Mouse (Mus musculus) G1E-ER4 (cell line): ENCODE results near the gene Ccdc87. TPM values are rescaled to one million over a fixed set of nuclear protein-coding genes. Genes with fewer than 3 reads are reported as not detected.

Source experiments
- GATA1 ChIP-seq: IDR thresholded peaks from one replicate; pipeline ENCODE4 v1.8.0; 2012; ENCODE audit warnings: low read length, inconsistent platforms
- polyA plus RNA-seq: library from polyadenylated mRNA; stranded (reverse); fragments of >175 nt; gene quantifications from 2 replicates; pipeline ENCODE4 v1.2.3, GENCODE M21; 2012

The Ccdc87 gene
- 0.02 TPM in 1 of 2 replicates, not detected in the other for polyA plus RNA-seq

GRCm38 (mm10) chr19:4839149-4839548, at the start of gene Ccdc87, which contains the start of gene Ccs:
Gene Ccdc87, plus strand, starts transcription at chr19:4839366.
Gene Ccs, minus strand, starts transcription at chr19:4839332.
- TF ChIP-seq GATA1 = no peak

- no peak for TF ChIP-seq GATA1
Observed at GRCm38 (mm10) chr19:4793281-4793830, 45.8 kb upstream of the Ccdc87 start.

- TF ChIP-seq GATA1 = no peak
Observed at GRCm38 (mm10) chr19:4793831-4794422, 45.2 kb upstream of the Ccdc87 start, which contains the start of gene Rbm4. Gene Rbm4, minus strand, starts transcription at chr19:4793901.

- TF ChIP-seq GATA1 = no peak
Observed at GRCm38 (mm10) chr19:4795929-4796328, 43.2 kb upstream of the Ccdc87 start.

GRCm38 (mm10) chr19:4797846-4798245, 41.3 kb upstream of the Ccdc87 start:
- TF ChIP-seq GATA1 = no peak

- no peak for TF ChIP-seq GATA1
Observed at GRCm38 (mm10) chr19:4799083-4799482, 40.1 kb upstream of the Ccdc87 start.

- TF ChIP-seq GATA1 = no peak
Observed at GRCm38 (mm10) chr19:4802691-4803091, 36.5 kb upstream of the Ccdc87 start.

- TF ChIP-seq GATA1 = no peak
Observed at GRCm38 (mm10) chr19:4803283-4803682, 35.9 kb upstream of the Ccdc87 start.

GRCm38 (mm10) chr19:4810309-4810708, 28.9 kb upstream of the Ccdc87 start:
- no peak for TF ChIP-seq GATA1

- no peak for TF ChIP-seq GATA1
Observed at GRCm38 (mm10) chr19:4810746-4811062, 28.5 kb upstream of the Ccdc87 start.

GRCm38 (mm10) chr19:4811063-4811908, 27.9 kb upstream of the Ccdc87 start, which contains the start of the genes Gm21992 and Rbm14:
Gene Gm21992, minus strand, starts transcription at chr19:4811612.
Gene Rbm14, minus strand, starts transcription at chr19:4811634.
- no peak for TF ChIP-seq GATA1

GRCm38 (mm10) chr19:4811909-4812242, 27.3 kb upstream of the Ccdc87 start:
- no peak for TF ChIP-seq GATA1

- TF ChIP-seq GATA1 = no peak
Observed at GRCm38 (mm10) chr19:4813015-4813414, 26.2 kb upstream of the Ccdc87 start.

GRCm38 (mm10) chr19:4817182-4817835, 21.9 kb upstream of the Ccdc87 start:
- no peak for TF ChIP-seq GATA1

GRCm38 (mm10) chr19:4820678-4821303, 18.4 kb upstream of the Ccdc87 start:
- TF ChIP-seq GATA1 = no peak

GRCm38 (mm10) chr19:4828444-4829114, 10.6 kb upstream of the Ccdc87 start:
- no peak for TF ChIP-seq GATA1
